Mouse (Mus musculus) neural tube, embryonic 14.5 days (tissue): ENCODE measurements around the gene Afdn. TPM values are rescaled to one million over a fixed set of nuclear protein-coding genes. Genes with fewer than 3 reads are reported as not detected.
"Not testable (repeated sequence)": the region's sequence is repeated elsewhere in the genome, so short reads cannot be mapped to it uniquely, and the experiment has no call there.

Source experiments
- ATAC-seq: fragments of 200-750 bp; cut with Nextera tagmentation; 2 replicates; pipeline ENCODE4 v1.8.0; 2017; ENCODE audit warnings: low read depth, mild to moderate bottlenecking, moderate TSS enrichment, moderate library complexity
- H3K27ac ChIP-seq: fragments of 300-500 bp; sonication (generic); 2 replicates; pipeline ENCODE4 v1.5.1; 2014; ENCODE audit warnings: low read depth, mild to moderate bottlenecking, control low read depth, low read length, moderate library complexity, mixed read lengths
- H3K27me3 ChIP-seq: fragments of 300-500 bp; sonication (generic); 2 replicates; pipeline ENCODE4 v1.6.1; 2014; ENCODE audit warnings: low read length; ENCODE audit not compliant: control insufficient read depth, insufficient read depth
- H3K36me3 ChIP-seq: fragments of 300-500 bp; sonication (generic); 2 replicates; pipeline ENCODE4 v1.6.1; 2014; ENCODE audit warnings: low read length, mixed read lengths; ENCODE audit not compliant: control insufficient read depth, insufficient read depth
- H3K4me1 ChIP-seq: fragments of 300-500 bp; sonication (generic); 2 replicates; pipeline ENCODE4 v1.6.1; 2014; ENCODE audit warnings: low read length; ENCODE audit not compliant: control insufficient read depth, insufficient read depth
- H3K4me2 ChIP-seq: fragments of 300-500 bp; sonication (generic); 2 replicates; pipeline ENCODE4 v1.6.1; 2014; ENCODE audit warnings: mild to moderate bottlenecking, low read depth, low read length, control low read depth
- H3K4me3 ChIP-seq: fragments of 300-500 bp; sonication (generic); 2 replicates; pipeline ENCODE4 v1.5.1; 2014; ENCODE audit warnings: low read depth, low read length, control low read depth, mixed read lengths
- H3K9ac ChIP-seq: fragments of 300-500 bp; sonication (generic); replicated peaks from 2 replicates; pipeline ENCODE4 v1.6.1; 2014; ENCODE audit warnings: low read depth, mild to moderate bottlenecking, control low read depth, low read length, mixed read lengths
- H3K9me3 ChIP-seq: fragments of 300-500 bp; sonication (generic); 2 replicates; pipeline ENCODE4 v1.6.1; 2016; ENCODE audit warnings: low read length; ENCODE audit not compliant: control insufficient read depth
- WGBS: fragments of 180-500 bp; shearing (Covaris S2); extraction: QIAGEN DNeasy Blood & Tissue Kit; methylation state at CpG from one replicate; pipeline ENCODE4 v1.1.7; 2014; 5-methylcytosine and 5-hydroxymethylcytosine counted together
- polyA plus RNA-seq: library from polyadenylated mRNA; unstranded; fragments of >200 nt; fragmentation: Nextera tagmentation; extraction: Ambion mirVana; gene quantifications from 2 replicates; pipeline ENCODE4 v1.2.1, GENCODE M21; 2014

The Afdn gene
- polyA plus RNA-seq, 1 experiment from 2014 or later = 130 TPM

DNA sequence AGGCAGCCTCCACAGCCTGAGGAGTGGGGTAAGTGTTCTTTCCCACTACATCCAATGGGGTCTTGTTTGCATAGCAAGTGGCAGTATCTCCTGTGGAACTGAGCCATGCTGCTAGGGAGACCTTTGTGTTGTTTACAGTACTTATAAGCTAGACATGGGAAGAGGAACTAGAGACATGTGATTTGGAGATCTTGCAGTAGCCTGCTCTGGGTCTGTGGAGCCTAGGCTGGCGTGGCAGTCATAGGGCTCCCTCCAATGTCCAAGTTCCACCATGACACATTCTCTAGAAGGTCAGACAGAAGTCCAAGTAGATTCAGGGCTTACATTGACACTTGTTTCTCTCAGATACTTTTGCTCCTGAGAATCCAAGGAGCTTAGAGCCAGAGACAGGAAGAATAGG, 180.1 kb downstream of the Afdn start:
- Histone ChIP-seq H3K4me1 (no peaks in the 10 kb centered on the region), H3K36me3 (no peaks in the 10 kb centered on the region), H3K9me3 (no peaks in the 10 kb centered on the region), H3K4me2 (no peak overlapping the region), H3K4me3 (no peak overlapping the region), H3K27ac (no peak overlapping the region), H3K27me3 (no peaks in the 10 kb centered on the region), H3K9ac (no peak overlapping the region)
- ATAC-seq = no peak
- WGBS = 96% methylated on average over 1 of the region's 1 CpGs

DNA sequence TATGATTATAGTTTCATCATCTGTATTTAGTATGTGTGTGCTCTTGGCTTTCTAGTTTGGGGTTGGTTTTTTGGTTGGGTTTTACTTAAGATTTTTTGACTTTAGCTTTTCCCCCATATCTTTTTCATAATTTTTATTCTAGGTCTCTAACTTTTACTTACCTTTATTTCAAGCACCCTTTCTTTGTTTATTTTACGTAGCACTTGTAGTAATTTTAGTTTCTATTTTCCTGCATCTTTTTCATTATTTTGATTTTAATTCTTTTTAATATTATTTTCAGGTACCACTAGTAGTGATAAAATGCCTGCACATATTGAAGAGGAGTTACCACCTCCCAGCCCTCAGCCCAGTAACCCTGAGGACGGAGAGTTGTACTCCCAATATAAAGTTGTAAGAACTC, 187.7 kb downstream of the Afdn start, which contains the start of gene Gm7168:
Gene Gm7168 (plus strand): TSS at position 301 of the 400 bp plus-strand sequence.
- not testable (repeated sequence) for ATAC-seq, H3K4me3 ChIP-seq, H3K27ac ChIP-seq, H3K4me2 ChIP-seq, H3K27me3 ChIP-seq, H3K36me3 ChIP-seq, H3K9ac ChIP-seq, H3K9me3 ChIP-seq, H3K4me1 ChIP-seq
- WGBS = 100% methylated on average over 1 of the region's 2 CpGs

DNA sequence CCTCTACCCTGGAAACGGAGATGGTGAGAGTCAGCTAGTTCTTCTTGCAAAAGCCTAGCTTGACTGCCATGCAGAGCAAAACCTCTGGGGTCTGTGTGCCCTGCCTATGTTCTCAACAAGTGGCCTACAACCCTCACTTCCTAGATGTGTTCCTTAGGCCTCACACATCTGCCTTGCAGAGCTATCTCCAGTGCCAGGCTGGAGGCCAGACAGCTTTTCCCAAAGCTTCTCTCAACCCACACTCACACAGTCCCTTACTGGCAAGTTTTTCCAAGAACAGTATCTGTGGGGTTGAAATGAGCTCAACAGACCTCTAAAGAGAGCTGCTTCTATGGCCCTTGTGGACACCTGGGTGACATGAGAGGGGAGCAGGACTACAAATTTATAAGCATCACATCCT, 191.2 kb downstream of the Afdn start:
- ATAC-seq, H3K4me2 ChIP-seq, H3K9me3 ChIP-seq, H3K27ac ChIP-seq, H3K36me3 ChIP-seq, H3K9ac ChIP-seq, H3K4me3 ChIP-seq, H3K4me1 ChIP-seq, H3K27me3 ChIP-seq: not testable (repeated sequence)
- 85% methylated on average over 1 of the region's 1 CpGs for WGBS

Other genes starting within 250 kb of the Afdn start
- 18.8 and 31.1 TPM in 2 replicates for gene Tcte2, start 1.3 kb downstream of the Afdn start, polyA plus RNA-seq
- gene Gm7168, start 187.8 kb downstream of the Afdn start, polyA plus RNA-seq = not detected in 2 replicates
- not detected in 2 replicates for gene Gm7356, start 243.2 kb downstream of the Afdn start, polyA plus RNA-seq